Mouse (Mus musculus): ENCODE data around the gene Flnb. TPM values are rescaled to one million over a fixed set of nuclear protein-coding genes. Genes with fewer than 3 reads are reported as not detected.

The Flnb gene
- 0.62 and 1.7 TPM in 2 replicates for polyA plus RNA-seq (2012; ENCODE audit: low replicate concordance)

DNA sequence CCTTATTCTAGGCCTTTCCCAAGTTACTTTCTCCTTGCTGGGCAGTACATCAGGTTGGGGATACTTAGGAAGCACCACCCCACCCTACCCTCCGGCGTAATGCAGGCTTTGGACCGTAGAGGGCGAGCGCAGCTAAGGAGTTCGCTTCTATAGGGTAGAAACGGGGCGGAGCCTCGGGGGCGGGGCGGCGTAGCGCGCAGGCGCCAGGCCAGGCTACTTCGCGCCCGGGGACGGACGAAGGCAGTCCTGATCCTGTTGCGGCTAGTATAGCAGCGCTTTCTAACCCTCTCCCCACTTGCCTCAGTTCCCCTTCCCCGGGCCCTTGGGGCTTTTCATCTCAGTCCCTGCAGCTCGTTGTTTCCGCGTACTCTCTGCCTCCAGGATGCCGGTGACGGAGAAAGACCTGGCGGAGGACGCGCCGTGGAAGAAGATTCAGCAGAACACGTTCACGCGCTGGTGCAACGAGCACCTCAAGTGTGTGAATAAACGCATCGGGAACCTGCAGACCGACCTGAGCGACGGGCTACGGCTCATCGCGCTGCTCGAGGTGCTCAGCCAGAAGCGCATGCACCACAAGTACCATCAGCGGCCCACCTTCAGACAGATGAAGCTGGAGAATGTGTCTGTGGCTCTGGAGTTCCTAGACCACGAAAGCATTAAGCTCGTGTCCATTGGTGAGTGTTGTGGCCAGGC is at the start of gene Flnb:
Gene Flnb, plus strand, starts transcription at position 188 of the 693 bp plus-strand sequence.

DNA sequence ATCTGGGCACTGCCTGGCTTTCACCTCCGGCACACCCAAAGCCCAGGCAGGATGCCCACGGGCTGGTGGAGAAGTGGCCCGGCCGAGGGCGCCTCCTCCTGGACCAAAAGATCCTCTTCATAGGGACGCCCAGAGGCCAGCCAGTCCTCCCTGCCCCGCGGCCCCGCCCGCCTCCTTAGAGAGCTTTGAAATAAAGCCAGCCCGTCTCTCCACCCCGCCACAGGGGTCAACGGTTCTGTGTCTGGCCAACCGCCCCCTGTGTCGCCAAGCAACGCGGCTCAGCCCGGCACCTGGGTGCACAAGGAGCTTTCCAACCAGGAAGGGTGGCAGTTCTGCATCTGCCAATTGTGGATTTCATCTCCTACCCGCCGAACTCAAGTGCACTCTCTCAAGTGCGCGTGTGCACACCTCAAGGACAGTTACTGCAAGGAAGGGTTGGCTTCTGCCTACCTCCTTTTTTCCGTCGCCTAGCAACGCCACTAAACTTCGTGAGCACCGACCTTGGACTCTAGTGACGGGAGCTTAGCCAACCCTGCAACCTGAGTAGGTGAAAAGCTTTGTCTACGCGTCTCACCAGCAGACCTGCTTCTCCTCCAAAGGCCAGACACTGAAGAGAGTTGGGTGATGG is 26.1 kb upstream of the Flnb start, which contains the start of gene Gm26661:
Gene Gm26661, plus strand, starts transcription at position 56 of the 628 bp plus-strand sequence.

DNA sequence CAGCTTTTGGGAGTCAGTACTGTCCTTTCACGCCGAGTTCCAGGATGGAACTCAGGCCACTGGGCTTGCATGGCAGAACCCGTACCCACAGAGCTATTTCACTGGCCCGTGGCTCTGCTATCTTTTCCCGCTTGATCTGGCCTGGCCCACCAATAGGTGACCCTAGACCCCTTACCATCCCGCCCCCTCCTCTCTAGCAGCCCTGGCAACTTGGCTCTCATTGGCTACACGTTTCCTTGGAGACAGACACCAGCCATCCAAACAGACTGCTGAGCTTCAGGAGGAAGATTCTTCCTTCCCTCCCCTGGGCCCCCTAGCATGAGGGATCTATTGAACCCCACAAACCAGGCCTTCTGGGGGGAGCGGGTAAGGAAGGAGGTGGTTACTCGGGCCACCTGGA is 139.3 kb downstream of the Flnb start, which contains the start of gene Gm45521:
Gene Gm45521, plus strand, starts transcription at position 240 of the 400 bp plus-strand sequence.

DNA sequence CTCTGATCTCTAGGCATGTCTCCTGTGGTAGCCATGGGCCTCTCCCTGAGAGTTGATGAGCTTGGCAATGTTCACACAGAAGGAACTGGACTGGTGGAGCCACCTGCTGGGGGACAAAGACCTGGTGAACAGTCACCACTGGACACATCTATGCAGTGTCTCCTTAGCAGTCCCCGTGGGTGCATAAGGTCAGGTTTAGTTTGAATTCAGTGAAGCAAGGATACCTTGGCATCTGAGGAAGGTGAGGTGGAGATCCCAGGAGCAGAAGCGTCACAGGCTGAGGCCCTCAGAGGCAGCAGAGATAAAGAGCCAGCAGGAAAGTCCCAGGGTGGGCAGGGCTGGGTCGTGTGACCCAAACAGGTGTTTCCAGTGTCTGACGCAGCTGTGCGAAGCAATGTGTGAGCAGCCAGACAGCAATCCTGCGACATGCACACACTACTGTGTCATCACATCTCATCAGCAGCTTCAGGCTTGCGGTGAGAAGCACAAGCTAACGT is 176.6 kb downstream of the Flnb start, which contains the start of gene Dnase1l3:
Gene Dnase1l3, minus strand, starts transcription at position 303 of the 497 bp plus-strand sequence.

Other genes with a start within 250 kb of the Flnb start
- not detected in 2 replicates for gene Gm3558, start 249.4 kb upstream of the Flnb start, polyA plus RNA-seq (2012; ENCODE audit: low replicate concordance)
- gene Gm10338, start 222.4 kb upstream of the Flnb start, polyA plus RNA-seq (2012; ENCODE audit: low replicate concordance), result not detected in 2 replicates
- gene Gm10128, start 174.0 kb upstream of the Flnb start, polyA plus RNA-seq (2012; ENCODE audit: low replicate concordance), result not detected in 2 replicates
- not detected in 2 replicates for gene Gm26661, start 26.4 kb upstream of the Flnb start, polyA plus RNA-seq (2012; ENCODE audit: low replicate concordance)
- not detected in 2 replicates for gene Gm45521, start 139.3 kb downstream of the Flnb start, polyA plus RNA-seq (2012; ENCODE audit: low replicate concordance)
- gene Dnase1l3, start 176.6 kb downstream of the Flnb start, polyA plus RNA-seq (2012; ENCODE audit: low replicate concordance), result 0.66 and 1.1 TPM in 2 replicates
- gene Abhd6, start 184.9 kb downstream of the Flnb start, polyA plus RNA-seq (2012; ENCODE audit: low replicate concordance), result 0.26 and 0.28 TPM in 2 replicates